Mouse (Mus musculus) C2C12 (cell line): ENCODE results near the gene Stox2. TPM values are rescaled to one million over a fixed set of nuclear protein-coding genes. Genes with fewer than 3 reads are reported as not detected.

ENCODE experiments used
- H3K27me3 ChIP-seq: one replicate; pipeline ENCODE4 v1.6.1; 2011; ENCODE audit not compliant: control insufficient read depth, insufficient read depth, insufficient read length
- H3K36me3 ChIP-seq: one replicate; pipeline ENCODE4 v1.6.1; 2011; ENCODE audit not compliant: control insufficient read depth, insufficient read depth
- H3K4me3 ChIP-seq: one replicate; pipeline ENCODE4 v1.5.1; 2011; ENCODE audit warnings: mild to moderate bottlenecking, control low read depth; ENCODE audit not compliant: poor library complexity, insufficient read depth, severe bottlenecking
- H3K79me2 ChIP-seq: one replicate; pipeline ENCODE4 v1.6.1; 2011; ENCODE audit not compliant: control insufficient read depth, insufficient read depth
- H3K79me3 ChIP-seq: one replicate; pipeline ENCODE4 v1.6.1; 2011; ENCODE audit warnings: low read depth, control low read depth
- H3ac ChIP-seq: one replicate; pipeline ENCODE3; 2011; ENCODE audit warnings: low read depth; ENCODE audit not compliant: control insufficient read depth, insufficient read length
- CEBPB ChIP-seq: IDR thresholded peaks from one replicate; pipeline ENCODE4 v1.6.1; 2011; ENCODE audit warnings: low read depth, mild to moderate bottlenecking, control low read depth, moderate library complexity
- CTCF ChIP-seq: IDR thresholded peaks from one replicate; pipeline ENCODE4 v1.5.1; 2011; ENCODE audit not compliant: control insufficient read depth, insufficient read depth, insufficient read length
- FOSL1 ChIP-seq: IDR thresholded peaks from one replicate; pipeline ENCODE4 v1.8.0; 2011; ENCODE audit warnings: mild to moderate bottlenecking, low read length; ENCODE audit not compliant: poor library complexity, insufficient read depth, severe bottlenecking
- MAX ChIP-seq: IDR thresholded peaks from one replicate; pipeline ENCODE4 v1.6.1; 2011; ENCODE audit warnings: mild to moderate bottlenecking, control low read depth
- MYOD1 ChIP-seq: IDR thresholded peaks from one replicate; pipeline ENCODE4 v1.6.1; 2011; ENCODE audit warnings: low read depth; ENCODE audit not compliant: control insufficient read depth, insufficient read length
- MYOG ChIP-seq: IDR thresholded peaks from one replicate; pipeline ENCODE4 v1.6.1; 2011; ENCODE audit not compliant: control insufficient read depth, insufficient read length; ENCODE audit errors: extremely low read depth
- USF1 ChIP-seq: IDR thresholded peaks from one replicate; pipeline ENCODE4 v1.6.1; 2011; ENCODE audit warnings: low read depth, mild to moderate bottlenecking, control low read depth, moderate library complexity
- polyA plus RNA-seq: library from polyadenylated mRNA; unstranded; fragments of >200 nt; fragmentation: generic; extraction: Trizol; gene quantifications from one replicate; pipeline ENCODE4 v1.2.1, GENCODE M21; 2012; ENCODE audit warnings: missing spikeins

Gene Stox2
- polyA plus RNA-seq, 1 experiment = 0.01 TPM

DNA sequence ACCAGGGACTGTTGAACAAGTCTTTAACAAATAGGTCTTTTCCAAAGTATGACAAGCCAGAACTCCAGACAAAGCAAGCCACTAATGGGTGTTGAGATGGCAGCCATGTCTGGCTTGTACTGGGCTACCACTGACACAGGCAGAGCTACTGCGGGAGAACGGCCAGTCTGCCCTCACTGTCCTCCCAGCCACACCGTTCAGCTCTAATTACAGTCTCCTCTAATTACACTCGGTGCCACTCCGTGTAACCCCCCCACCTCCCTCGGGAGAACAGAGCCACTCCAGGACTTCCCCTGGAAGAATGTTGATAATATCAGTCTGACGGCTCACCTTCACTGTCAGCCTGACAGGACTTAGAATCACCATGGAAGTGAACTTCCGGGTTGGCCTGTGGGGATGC lies 97.1 kb downstream of the Stox2 start:
- H3K36me3 ChIP-seq = no peaks in the 10 kb centered on the region
- H3K27me3 ChIP-seq = peaks cover 5% of the 10 kb centered on the region
- no peaks in the 10 kb centered on the region for H3K79me3 ChIP-seq
- H3K4me3 ChIP-seq = no peak overlapping the region
- no peaks in the 10 kb centered on the region for H3K79me2 ChIP-seq
- TF ChIP-seq MAX (no peak), USF1 (no peak), CTCF (no peak), MYOD1 (no peak), MYOG (no peak), CEBPB (no peak), FOSL1 (no peak)
- no peak overlapping the region for H3ac ChIP-seq

DNA sequence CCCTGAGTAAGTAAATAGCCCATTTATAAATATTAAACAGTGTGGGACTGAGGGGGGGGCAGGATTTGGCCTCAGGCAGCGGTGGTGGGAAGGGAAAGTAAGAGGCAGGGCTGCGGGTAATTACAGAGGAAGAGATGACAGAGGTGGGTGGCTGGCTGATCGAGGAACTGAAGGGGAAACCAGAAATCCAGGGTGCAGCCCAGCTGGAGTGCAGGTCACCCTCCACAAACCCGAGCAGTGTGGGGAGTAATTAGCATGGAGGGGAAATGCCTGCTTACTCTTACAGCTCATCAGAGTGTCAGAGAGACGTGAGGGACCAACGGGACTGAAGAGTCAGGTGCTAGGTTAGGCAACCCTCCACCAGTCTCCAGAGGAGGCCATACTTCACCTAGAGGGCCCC lies 98.4 kb downstream of the Stox2 start:
- no peaks in the 10 kb centered on the region for H3K79me2 ChIP-seq
- no peaks in the 10 kb centered on the region for H3K79me3 ChIP-seq
- H3ac ChIP-seq = no peak overlapping the region
- H3K4me3 ChIP-seq = no peak overlapping the region
- TF ChIP-seq MAX = no peak
- TF ChIP-seq FOSL1 = no peak
- TF ChIP-seq CEBPB = no peak
- H3K36me3 ChIP-seq = no peaks in the 10 kb centered on the region
- no peaks in the 10 kb centered on the region for H3K27me3 ChIP-seq

GRCm38 (mm10) chr8:47345772-47346103 lies 100.4 kb downstream of the Stox2 start:
- no peak overlapping the region for H3K4me3 ChIP-seq
- H3K27me3 ChIP-seq = no peaks in the 10 kb centered on the region
- no peaks in the 10 kb centered on the region for H3K79me2 ChIP-seq
- H3ac ChIP-seq = no peak overlapping the region
- TF ChIP-seq CTCF = no peak
- TF ChIP-seq MYOD1 = no peak
- no peak for TF ChIP-seq MYOG
- TF ChIP-seq MAX = no peak
- no peak for TF ChIP-seq FOSL1
- TF ChIP-seq CEBPB = no peak
- TF ChIP-seq USF1 = no peak
- H3K79me3 ChIP-seq = no peaks in the 10 kb centered on the region
- H3K36me3 ChIP-seq = no peaks in the 10 kb centered on the region

GRCm38 (mm10) chr8:47345085-47345771 lies 100.9 kb downstream of the Stox2 start:
- Histone ChIP-seq H3K79me3 (no peaks in the 10 kb centered on the region), H3ac (no peak overlapping the region), H3K36me3 (no peaks in the 10 kb centered on the region), H3K27me3 (no peaks in the 10 kb centered on the region), H3K4me3 (no peak overlapping the region), H3K79me2 (no peaks in the 10 kb centered on the region)
- no peak for TF ChIP-seq FOSL1

- Histone ChIP-seq H3K27me3 (no peaks in the 10 kb centered on the region), H3K79me3 (no peaks in the 10 kb centered on the region), H3ac (no peak overlapping the region), H3K79me2 (no peaks in the 10 kb centered on the region), H3K4me3 (no peak overlapping the region), H3K36me3 (no peaks in the 10 kb centered on the region)
- no peak for TF ChIP-seq FOSL1
- TF ChIP-seq USF1 = no peak
- TF ChIP-seq MYOG = no peak
- no peak for TF ChIP-seq MYOD1
- no peak for TF ChIP-seq CEBPB
- TF ChIP-seq CTCF = no peak
- TF ChIP-seq MAX = no peak
These were observed 104.7 kb downstream of the Stox2 start for GRCm38 (mm10) chr8:47341474-47341873.

- no peaks in the 10 kb centered on the region for H3K79me3 ChIP-seq
- H3K36me3 ChIP-seq = no peaks in the 10 kb centered on the region
- no peak overlapping the region for H3K4me3 ChIP-seq
- no peaks in the 10 kb centered on the region for H3K79me2 ChIP-seq
- H3ac ChIP-seq = no peak overlapping the region
- TF ChIP-seq MYOD1 = no peak
- no peak for TF ChIP-seq CTCF
- no peak for TF ChIP-seq MYOG
- TF ChIP-seq CEBPB = no peak
- no peak for TF ChIP-seq MAX
- TF ChIP-seq USF1 = no peak
- no peak for TF ChIP-seq FOSL1
- no peaks in the 10 kb centered on the region for H3K27me3 ChIP-seq
These were observed 107.4 kb downstream of the Stox2 start for GRCm38 (mm10) chr8:47338691-47339323.
